Mouse (Mus musculus) midbrain, embryonic 16.5 days (tissue): Measurements from ENCODE around the gene Sertad1. TPM values are rescaled to one million over a fixed set of nuclear protein-coding genes. Genes with fewer than 3 reads are reported as not detected.
A peak's percentile ranks its signal among the peaks of the same experiment; 100 is the strongest.

Experiments
- ATAC-seq: fragments of 200-750 bp; cut with Nextera tagmentation; 2 replicates; pipeline ENCODE4 v1.8.0; 2017; ENCODE audit warnings: moderate TSS enrichment
- H3K27ac ChIP-seq: fragments of 300-500 bp; sonication (generic); 2 replicates; pipeline ENCODE4 v1.5.1; 2014; ENCODE audit warnings: mild to moderate bottlenecking, low read length, mixed read lengths
- H3K27me3 ChIP-seq: fragments of 300-500 bp; sonication (generic); 2 replicates; pipeline ENCODE4 v1.6.1; 2014; ENCODE audit warnings: low read depth, low read length, mixed read lengths; ENCODE audit not compliant: control insufficient read depth, insufficient read depth
- H3K36me3 ChIP-seq: fragments of 300-500 bp; sonication (generic); 2 replicates; pipeline ENCODE4 v1.6.1; 2014; ENCODE audit warnings: mild to moderate bottlenecking, low read length, moderate library complexity, mixed read lengths; ENCODE audit not compliant: control insufficient read depth, insufficient read depth
- H3K4me1 ChIP-seq: fragments of 300-500 bp; sonication (generic); 2 replicates; pipeline ENCODE4 v1.6.1; 2014; ENCODE audit warnings: mild to moderate bottlenecking, low read length, mixed read lengths; ENCODE audit not compliant: control insufficient read depth, insufficient read depth
- H3K4me2 ChIP-seq: fragments of 300-500 bp; sonication (generic); 2 replicates; pipeline ENCODE4 v1.6.1; 2014; ENCODE audit warnings: mild to moderate bottlenecking, low read length, mixed read lengths
- H3K4me3 ChIP-seq: fragments of 300-500 bp; sonication (generic); 2 replicates; pipeline ENCODE4 v1.5.1; 2014; ENCODE audit warnings: low read depth, mild to moderate bottlenecking, low read length, moderate library complexity, mixed read lengths
- H3K9ac ChIP-seq: fragments of 300-500 bp; sonication (generic); 2 replicates; pipeline ENCODE4 v1.6.1; 2014; ENCODE audit warnings: low read depth, low read length, mixed read lengths
- H3K9me3 ChIP-seq: fragments of 300-500 bp; sonication (generic); replicated peaks from 2 replicates; pipeline ENCODE4 v1.6.1; 2014; ENCODE audit warnings: mild to moderate bottlenecking, low read length, mixed read lengths; ENCODE audit not compliant: control insufficient read depth, poor library complexity, severe bottlenecking
- WGBS: fragments of 180-500 bp; shearing (Covaris S2); extraction: QIAGEN DNeasy Blood & Tissue Kit; methylation state at CpG from one replicate; pipeline ENCODE4 v1.1.7; 2014; 5-methylcytosine and 5-hydroxymethylcytosine counted together
- polyA plus RNA-seq: library from polyadenylated mRNA; unstranded; fragments of >200 nt; fragmentation: Nextera tagmentation; extraction: Ambion mirVana; gene quantifications from 2 replicates; pipeline ENCODE4 v1.2.1, GENCODE M21; 2015

Sertad1 gene
- polyA plus RNA-seq, 1 experiment from 2014 or later: 9.2 TPM

DNA sequence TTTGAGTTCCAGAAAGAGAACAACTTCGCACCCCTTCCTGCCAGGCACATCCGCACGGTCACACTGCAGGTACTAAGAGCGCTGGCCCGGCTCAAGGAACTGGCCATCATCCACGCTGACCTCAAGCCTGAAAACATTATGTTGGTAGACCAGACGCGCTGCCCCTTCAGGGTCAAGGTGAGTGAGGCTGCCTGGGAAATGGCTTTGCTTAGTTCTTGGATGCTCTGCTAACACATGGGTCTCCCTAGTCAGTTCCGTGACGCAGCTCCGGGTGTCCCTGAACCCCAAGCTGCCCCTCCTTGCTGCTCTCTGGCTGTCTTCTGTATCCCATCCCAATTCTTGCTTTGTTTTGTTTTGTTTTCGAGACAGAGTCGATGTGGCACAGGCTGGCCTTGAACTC lies 37.1 kb downstream of the Sertad1 start:
- no peaks in the 10 kb centered on the region for H3K27me3 ChIP-seq
- no peak overlapping the region for H3K4me3 ChIP-seq
- 94% methylated on average over 13 of the region's 13 CpGs for WGBS
- H3K9me3 ChIP-seq: no peaks in the 10 kb centered on the region
- no peak overlapping the region for H3K27ac ChIP-seq
- H3K4me2 ChIP-seq: no peak overlapping the region
- H3K4me1 ChIP-seq: no peaks in the 10 kb centered on the region
- no peaks in the 10 kb centered on the region for H3K36me3 ChIP-seq
- H3K9ac ChIP-seq: no peak overlapping the region
- ATAC-seq: no peak

DNA sequence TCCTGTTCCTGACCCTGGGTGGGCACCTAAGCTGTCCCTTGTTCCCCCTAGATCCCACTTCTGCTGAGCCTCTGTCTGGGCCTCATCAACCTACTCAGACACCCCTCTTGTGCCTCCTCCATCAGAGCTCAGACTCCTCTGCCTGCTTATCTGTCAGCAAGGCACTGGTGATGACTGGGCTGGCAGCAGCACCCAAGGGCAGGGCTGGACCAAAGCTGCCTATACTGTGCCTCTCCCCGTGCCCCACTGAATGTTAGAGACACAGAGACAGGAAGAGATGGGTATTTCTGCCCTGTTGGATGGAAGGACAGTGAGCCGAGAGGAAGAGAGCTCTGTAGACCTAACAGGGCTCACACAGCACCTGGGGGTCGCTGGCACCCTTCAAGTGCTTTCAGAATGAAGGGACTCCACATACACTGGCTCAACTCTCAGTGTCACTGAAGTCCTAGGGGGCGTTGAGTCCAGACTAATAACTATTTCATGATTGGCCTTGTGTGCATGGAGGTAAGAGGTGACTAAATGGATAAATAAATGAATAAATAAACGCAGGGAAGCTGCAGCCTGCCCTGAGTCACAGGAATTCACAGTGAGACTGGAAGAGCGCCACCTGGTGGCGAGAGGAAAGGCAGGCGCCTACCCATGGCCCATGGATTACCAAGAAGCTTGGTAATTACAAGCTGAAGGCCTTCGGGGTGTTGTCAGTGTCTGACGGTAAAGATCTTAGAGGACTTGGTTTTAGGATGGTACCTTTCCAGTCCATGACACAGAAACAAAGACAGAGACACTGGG lies 39.5 kb downstream of the Sertad1 start:
- no peak overlapping the region for H3K9ac ChIP-seq
- H3K9me3 ChIP-seq: no peaks in the 10 kb centered on the region
- no peak overlapping the region for H3K27ac ChIP-seq
- peaks cover 8% of the 10 kb centered on the region for H3K36me3 ChIP-seq
- no peak overlapping the region for H3K4me2 ChIP-seq
- H3K27me3 ChIP-seq: no peaks in the 10 kb centered on the region
- WGBS: 27% methylated on average over 10 of the region's 10 CpGs
- no peaks in the 10 kb centered on the region for H3K4me1 ChIP-seq
- ATAC-seq: peak; percentile 71
- no peak overlapping the region for H3K4me3 ChIP-seq

DNA sequence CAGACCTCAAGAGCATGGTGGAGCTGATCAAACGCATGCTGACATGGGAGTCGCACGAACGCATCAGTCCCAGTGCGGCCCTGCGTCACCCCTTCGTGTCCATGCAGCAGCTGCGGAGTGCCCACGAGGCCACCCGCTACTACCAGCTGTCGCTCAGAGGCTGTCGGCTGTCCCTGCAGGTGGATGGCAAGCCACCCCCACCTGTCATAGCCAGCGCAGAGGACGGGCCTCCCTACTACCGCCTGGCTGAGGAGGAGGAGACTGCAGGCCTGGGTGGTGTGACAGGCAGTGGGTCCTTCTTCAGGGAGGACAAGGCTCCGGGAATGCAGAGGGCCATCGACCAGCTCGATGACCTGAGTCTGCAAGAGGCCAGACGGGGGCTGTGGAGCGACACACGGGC lies 42.4 kb downstream of the Sertad1 start:
- Histone ChIP-seq H3K27me3 (no peaks in the 10 kb centered on the region), H3K4me1 (no peaks in the 10 kb centered on the region), H3K9me3 (no peaks in the 10 kb centered on the region), H3K9ac (no peak overlapping the region), H3K27ac (no peak overlapping the region), H3K4me3 (no peak overlapping the region), H3K4me2 (no peak overlapping the region), H3K36me3 (peaks cover 25% of the 10 kb centered on the region)
- ATAC-seq: no peak
- WGBS: 83% methylated on average over 21 of the region's 21 CpGs

DNA sequence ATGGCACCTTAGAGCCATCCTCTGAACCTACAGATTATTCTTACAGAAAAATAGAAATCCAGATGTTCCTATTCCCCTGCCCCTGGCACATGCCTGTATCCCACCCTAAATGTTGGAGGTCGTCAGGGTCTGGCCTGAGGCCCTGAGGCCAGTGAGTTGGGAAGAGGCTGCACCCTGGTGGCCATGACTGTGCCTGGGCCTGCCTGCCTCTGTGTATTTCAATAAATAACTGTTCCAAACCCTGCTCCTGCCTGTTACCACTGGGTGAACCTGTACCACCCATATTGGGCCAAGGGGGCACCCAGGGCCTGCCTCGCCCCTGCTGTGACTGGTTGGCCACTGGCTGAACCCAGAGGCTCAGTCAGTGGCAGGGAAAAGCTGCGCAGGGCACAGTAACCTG lies 44.2 kb downstream of the Sertad1 start:
- ATAC-seq: no peak
- H3K4me1 ChIP-seq: no peaks in the 10 kb centered on the region
- H3K36me3 ChIP-seq: peaks cover 38% of the 10 kb centered on the region
- WGBS: 72% methylated on average over 3 of the region's 3 CpGs
- no peak overlapping the region for H3K9ac ChIP-seq
- no peaks in the 10 kb centered on the region for H3K9me3 ChIP-seq
- H3K4me2 ChIP-seq: no peak overlapping the region
- no peaks in the 10 kb centered on the region for H3K27me3 ChIP-seq
- H3K27ac ChIP-seq: no peak overlapping the region
- no peak overlapping the region for H3K4me3 ChIP-seq

DNA sequence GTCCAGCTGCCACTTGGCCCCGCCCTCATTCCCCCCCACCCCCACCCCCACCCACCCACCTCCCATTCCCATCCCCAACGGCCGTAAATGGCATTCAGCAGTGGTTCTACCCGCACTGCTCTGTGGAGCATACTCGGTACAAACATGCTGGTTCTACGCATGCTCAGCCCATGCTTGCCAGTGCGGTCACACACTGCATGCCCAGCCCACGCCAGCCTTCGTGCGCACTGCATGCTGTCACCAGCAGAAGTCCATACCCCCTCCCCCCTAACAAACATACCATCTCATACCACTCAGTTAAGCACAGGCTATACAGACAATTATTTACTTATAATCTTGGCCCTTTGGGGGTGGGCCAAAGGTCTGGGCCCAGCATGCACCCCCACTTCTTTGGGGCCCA lies 45.0 kb downstream of the Sertad1 start:
- WGBS: 86% methylated on average over 10 of the region's 10 CpGs
- Histone ChIP-seq H3K27ac (no peak overlapping the region), H3K4me3 (no peak overlapping the region), H3K4me2 (no peak overlapping the region), H3K27me3 (no peaks in the 10 kb centered on the region), H3K9me3 (no peaks in the 10 kb centered on the region), H3K9ac (no peak overlapping the region), H3K36me3 (peaks cover 46% of the 10 kb centered on the region), H3K4me1 (no peaks in the 10 kb centered on the region)
- ATAC-seq: 0 out of 2 replicates have a peak, but pooled peaks have one; percentile 4

DNA sequence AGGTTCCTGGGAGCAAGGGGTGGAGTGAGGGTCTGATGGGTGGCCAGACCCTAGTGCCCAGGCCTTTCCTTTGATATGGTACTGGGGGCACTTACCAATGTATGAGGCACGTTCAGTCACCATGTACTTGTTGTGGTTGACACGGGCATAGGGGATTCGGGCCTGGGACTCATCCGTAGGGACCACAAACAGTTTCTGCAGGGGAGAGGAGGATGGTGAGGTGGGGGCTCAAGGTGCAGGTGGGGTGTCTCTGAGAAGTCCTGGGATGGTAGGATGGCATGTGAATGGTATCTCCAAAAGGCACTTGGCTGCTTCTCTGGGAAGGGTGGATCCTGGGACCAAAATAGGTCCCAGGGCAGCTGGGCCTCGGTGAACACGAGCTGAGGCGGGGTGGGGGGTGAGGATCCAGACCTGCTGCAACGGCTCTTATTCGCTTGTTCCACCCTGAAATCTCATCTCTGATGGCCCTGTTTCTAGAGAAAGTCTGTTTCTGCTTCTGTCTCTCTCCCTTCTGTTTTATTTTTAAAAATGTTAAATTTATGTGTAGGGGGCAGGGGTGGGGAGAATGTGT lies 45.9 kb downstream of the Sertad1 start:
- no peaks in the 10 kb centered on the region for H3K4me1 ChIP-seq
- H3K4me2 ChIP-seq: no peak overlapping the region
- peaks cover 51% of the 10 kb centered on the region for H3K36me3 ChIP-seq
- no peaks in the 10 kb centered on the region for H3K9me3 ChIP-seq
- 92% methylated on average over 9 of the region's 9 CpGs for WGBS
- H3K27ac ChIP-seq: no peak overlapping the region
- H3K27me3 ChIP-seq: no peaks in the 10 kb centered on the region
- no peak overlapping the region for H3K4me3 ChIP-seq
- ATAC-seq: no peak
- H3K9ac ChIP-seq: no peak overlapping the region

DNA sequence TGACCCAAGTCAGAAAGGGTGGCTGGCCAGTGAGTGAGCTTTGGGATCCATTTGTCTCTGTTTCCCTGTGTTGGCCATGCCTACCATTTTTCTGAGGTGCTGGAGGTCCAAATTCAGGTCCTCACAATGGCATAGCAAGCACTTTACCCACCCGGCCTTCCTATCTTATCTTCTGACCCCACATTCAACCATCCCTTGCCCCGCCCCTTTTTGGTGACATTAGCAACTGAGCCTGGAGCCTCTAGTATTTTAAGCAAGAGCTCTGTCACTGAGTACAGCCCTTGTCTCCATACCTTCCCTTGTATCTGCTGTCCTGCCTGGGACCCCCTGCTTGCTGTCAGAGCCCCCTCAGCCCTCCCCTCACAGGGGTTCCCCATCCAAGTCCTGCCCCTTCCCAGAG lies 48.7 kb downstream of the Sertad1 start:
- Histone ChIP-seq H3K27ac (no peak overlapping the region), H3K4me2 (no peak overlapping the region), H3K9ac (no peak overlapping the region), H3K9me3 (no peaks in the 10 kb centered on the region), H3K4me3 (no peak overlapping the region), H3K36me3 (peaks cover 51% of the 10 kb centered on the region), H3K4me1 (no peaks in the 10 kb centered on the region), H3K27me3 (no peaks in the 10 kb centered on the region)
- 96% methylated on average over 2 of the region's 2 CpGs for WGBS
- ATAC-seq: no peak

DNA sequence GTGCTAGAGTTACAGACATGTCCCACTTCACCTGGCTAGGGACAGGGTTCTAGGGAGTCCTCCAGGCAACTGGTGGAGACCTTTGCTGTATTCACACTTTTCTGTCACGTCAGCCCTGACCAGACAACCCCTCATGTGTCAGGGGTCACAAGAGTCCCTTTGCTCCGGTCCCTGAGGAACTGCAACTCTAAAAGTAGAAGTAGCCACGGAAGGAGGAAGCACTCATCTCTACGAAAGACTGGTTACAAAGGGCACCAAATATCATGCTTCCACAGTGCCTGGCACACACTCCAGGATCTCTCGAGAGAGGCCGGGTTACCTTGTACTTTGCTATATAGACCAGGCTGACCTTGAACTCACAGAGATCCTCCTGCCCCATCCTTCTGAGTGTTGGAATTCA lies 49.9 kb downstream of the Sertad1 start:
- 91% methylated on average over 6 of the region's 6 CpGs for WGBS
- no peaks in the 10 kb centered on the region for H3K27me3 ChIP-seq
- ATAC-seq: no peak

DNA sequence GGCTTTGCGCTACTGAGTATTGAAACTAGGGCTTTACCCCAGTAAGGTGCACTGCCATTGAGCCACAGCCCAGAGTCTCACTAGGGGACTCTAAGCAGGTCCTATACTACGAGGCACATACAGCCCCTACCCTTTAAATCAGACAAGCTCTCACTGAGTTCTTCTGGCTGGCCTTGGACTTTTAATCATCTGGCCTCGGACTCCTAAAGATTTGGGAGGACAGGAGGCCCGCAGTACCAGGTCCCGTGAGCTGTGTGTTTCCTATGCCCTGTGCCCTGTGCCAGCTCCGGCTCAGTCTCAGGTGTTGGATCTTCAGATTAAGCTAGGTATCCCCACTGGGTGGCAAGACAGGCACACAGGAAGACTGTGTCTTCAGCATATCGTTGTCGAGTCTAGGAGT lies 51.3 kb downstream of the Sertad1 start:
- H3K9ac ChIP-seq: no peak overlapping the region
- no peak overlapping the region for H3K27ac ChIP-seq
- H3K4me2 ChIP-seq: no peak overlapping the region
- peaks cover 36% of the 10 kb centered on the region for H3K36me3 ChIP-seq
- H3K4me3 ChIP-seq: no peak overlapping the region
- peaks cover 14% of the 10 kb centered on the region for H3K4me1 ChIP-seq
- no peak for ATAC-seq
- 91% methylated on average over 8 of the region's 8 CpGs for WGBS
- no peaks in the 10 kb centered on the region for H3K27me3 ChIP-seq
- H3K9me3 ChIP-seq: no peaks in the 10 kb centered on the region

More for the DNA sequence above, 49.9 kb downstream of the Sertad1 start:
- peaks cover 46% of the 10 kb centered on the region for H3K36me3 ChIP-seq
- H3K27ac ChIP-seq: no peak overlapping the region
- no peak overlapping the region for H3K9ac ChIP-seq
- H3K4me3 ChIP-seq: no peak overlapping the region
- no peaks in the 10 kb centered on the region for H3K9me3 ChIP-seq
- H3K4me2 ChIP-seq: no peak overlapping the region
- peaks cover 9% of the 10 kb centered on the region for H3K4me1 ChIP-seq
